Comparison of ENCODE assay signal across 8 mouse cellular contexts in genomic region chr3:127257279-127257925, GRCm38 (mm10).
A peak's percentile ranks its signal among the peaks of the same experiment; 100 is the strongest.
DNase-seq lines count a peak whose midpoint lies in the region; ATAC-seq and TF ChIP-seq lines count a peak whose summit lies in the region.

No protein-coding gene starts in this region.

- ATAC-seq in forebrain, embryonic 16.5 days, result peak; percentile 86

- WGBS in forebrain, embryonic 16.5 days, result under 1% methylated on average over 13 of the region's 13 CpGs
- WGBS in lung, adult 2 months, result 2% methylated on average over 13 of the region's 13 CpGs

- H3K4me3 ChIP-seq in forebrain, embryonic 16.5 days (replicated peaks; ENCODE audit: low read length), result peak overlapping the region; percentile 42
- peak overlapping the region; percentile 44 for H3K4me3 ChIP-seq in layer of hippocampus, adult 2 months
- H3K4me3 ChIP-seq in lung, adult 2 months (replicated peaks; ENCODE audit: extremely low read depth, low read depth, low read length), result peak overlapping the region; percentile 9

- no peaks in the 10 kb centered on the region for H3K27me3 ChIP-seq in forebrain, embryonic 16.5 days (replicated peaks; ENCODE audit: control insufficient read depth, insufficient read depth, low read length)

- TF ChIP-seq POLR2A in lung, adult 2 months (IDR thresholded peaks at IDR 0.05; ENCODE audit: borderline replicate concordance, extremely low read depth, low read depth, low read length), result no peak

- peak; percentile 81 for DNase-seq in 3134 (ENCODE audit: extremely low read depth, insufficient read length, low spot score)
- DNase-seq in cerebellum, adult 11-12 months, result peak; percentile 57
- peak; percentile 67 for DNase-seq in heart, postnatal 4 days
- DNase-seq in layer of hippocampus, adult 2 months (ENCODE audit: low spot score in 2 of 2), result peak; percentile 23 to 41
- DNase-seq in lung, adult 2 months, result peak; percentile 12
- peak; percentile 72 for DNase-seq in ovary, postnatal 36 days (ENCODE audit: low spot score)
- no peak for DNase-seq in thymus, adult 18-20 months

- H3K4me1 ChIP-seq in forebrain, embryonic 16.5 days (replicated peaks; ENCODE audit: control insufficient read depth, insufficient read depth, low read length), result peaks cover 17% of the 10 kb centered on the region
- H3K4me1 ChIP-seq in lung, adult 2 months (ENCODE audit: control insufficient read depth, insufficient read depth, low read length), result peaks cover 3% of the 10 kb centered on the region; the same call in 1 of the 2 replicates

- no peaks in the 10 kb centered on the region for H3K36me3 ChIP-seq in forebrain, embryonic 16.5 days (ENCODE audit: control insufficient read depth, insufficient read depth)

- no peaks in the 10 kb centered on the region for H3K9me3 ChIP-seq in forebrain, embryonic 16.5 days (ENCODE audit: control insufficient read depth, low read length)

- H3K27ac ChIP-seq in forebrain, embryonic 16.5 days (ENCODE audit: low read length), result peak overlapping the region; percentile 38
- peak overlapping the region; percentile 15 for H3K27ac ChIP-seq in layer of hippocampus, adult 2 months

- TF ChIP-seq CTCF in layer of hippocampus, adult 2 months (conservative IDR thresholded peaks at IDR 0.05), result no peak
- no peak for TF ChIP-seq CTCF in lung, adult 2 months (IDR thresholded peaks at IDR 0.05; ENCODE audit: insufficient read depth, low read length)

- H3K9ac ChIP-seq in forebrain, embryonic 16.5 days (replicated peaks; ENCODE audit: low read depth, low read length), result peak overlapping the region; percentile 50

- H3K4me2 ChIP-seq in forebrain, embryonic 16.5 days (ENCODE audit: low read length), result peak overlapping the region; percentile 70

Comparison
In these comparisons a context has a peak if more than half of its experiments do, and no peak if none do; other contexts are left out.
1. DNase-seq: peak in 3134 (single experiment), cerebellum, adult 11-12 months (single experiment), heart, postnatal 4 days (single experiment), layer of hippocampus, adult 2 months (2 of 2), lung, adult 2 months (single experiment) and ovary, postnatal 36 days (single experiment); none in thymus, adult 18-20 months (0 of 2).
2. Peak in every context shown above with its lines, with median percentiles within 50 percentile points of each other: H3K4me3 ChIP-seq.